Mouse (Mus musculus) heart, adult 9 months (tissue): ENCODE data around the gene Arl4d.

Experiments
- DNase-seq, 2 experiments: peaks; one replicate each; pipeline ENCODE4 v3.0.0; 2022; ENCODE audit warnings: low spot score in 2 of 2

Arl4d gene

DNA sequence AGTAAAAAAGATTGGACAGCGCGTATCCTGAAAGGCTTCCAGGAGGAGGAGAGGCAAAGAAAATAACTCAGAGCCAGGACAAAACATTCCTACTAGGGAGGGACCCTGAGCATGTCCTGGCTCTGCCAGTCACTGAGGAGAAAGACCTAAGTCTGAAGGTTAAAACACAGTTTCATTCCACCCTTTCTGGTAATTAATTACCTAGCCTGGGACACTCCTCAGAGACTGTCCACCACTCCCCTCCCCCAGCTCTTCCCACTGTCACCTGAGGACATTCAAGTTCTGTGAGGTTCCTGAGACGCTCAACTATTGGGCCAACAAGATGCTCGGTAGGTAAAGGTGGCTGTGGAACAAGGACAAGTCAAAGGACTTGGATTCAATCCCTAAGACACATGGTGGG lies 10.0 kb downstream of the Arl4d start:
- DNase-seq = no peak

DNA sequence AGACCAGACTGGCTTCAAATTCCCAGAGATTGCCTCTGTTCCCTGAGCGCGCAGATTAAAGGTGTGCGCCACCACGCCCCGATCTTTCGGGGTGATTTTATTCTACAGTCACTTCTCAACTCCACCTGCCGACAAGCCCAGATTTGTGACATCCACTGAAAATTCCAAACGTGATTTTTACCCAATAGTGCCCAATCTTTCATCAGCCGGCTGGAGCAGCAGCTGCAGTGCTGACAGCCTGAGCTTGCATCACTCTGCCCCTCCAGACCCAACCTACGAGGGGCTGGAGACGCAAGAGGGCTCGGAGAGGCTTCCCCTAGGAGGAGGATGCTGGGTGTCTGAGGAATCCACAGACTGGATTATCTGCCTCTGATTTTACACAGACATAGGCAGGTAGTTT lies 12.3 kb downstream of the Arl4d start:
- no peak for DNase-seq

DNA sequence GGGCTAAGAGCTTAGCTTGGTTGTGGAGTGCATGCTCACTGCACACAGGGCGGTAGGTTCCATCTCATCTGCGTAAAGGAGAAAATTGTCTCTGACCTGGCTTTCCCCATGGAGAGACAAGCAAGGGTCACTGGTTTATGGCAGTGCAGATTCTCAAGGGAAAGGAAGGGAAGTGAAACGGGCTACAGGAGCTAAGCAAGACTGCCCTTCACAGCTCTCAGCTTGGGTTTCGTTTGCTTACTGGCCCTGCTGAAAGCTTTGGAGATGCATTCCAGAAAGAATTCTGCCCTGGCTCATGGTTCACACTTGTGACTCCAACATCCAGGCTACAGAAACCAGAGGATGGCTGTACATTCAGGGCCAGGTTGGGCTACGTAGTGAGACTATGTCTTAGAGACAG lies 13.4 kb downstream of the Arl4d start:
- DNase-seq = no peak

DNA sequence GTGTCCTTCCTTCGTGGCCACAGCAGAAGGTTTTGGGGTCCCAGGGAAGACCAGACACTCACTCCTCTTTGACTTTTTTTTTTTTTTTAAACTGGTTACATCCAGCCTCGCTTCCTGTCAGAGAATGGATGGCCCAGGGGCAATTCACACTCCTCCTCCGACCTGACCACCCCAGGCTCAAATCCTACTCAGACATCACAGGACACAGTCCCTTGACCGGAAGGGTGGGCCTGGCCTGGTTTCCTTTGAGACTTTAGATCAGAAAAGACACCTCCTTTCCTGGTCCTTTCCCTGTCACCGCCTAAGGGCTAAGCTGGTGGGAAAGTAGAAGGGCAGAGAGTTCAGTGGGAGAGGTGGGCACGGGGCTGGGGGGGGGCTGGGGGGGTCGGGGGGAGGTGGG lies 14.6 kb downstream of the Arl4d start:
- peak; percentile 48 to 71 for DNase-seq

DNA sequence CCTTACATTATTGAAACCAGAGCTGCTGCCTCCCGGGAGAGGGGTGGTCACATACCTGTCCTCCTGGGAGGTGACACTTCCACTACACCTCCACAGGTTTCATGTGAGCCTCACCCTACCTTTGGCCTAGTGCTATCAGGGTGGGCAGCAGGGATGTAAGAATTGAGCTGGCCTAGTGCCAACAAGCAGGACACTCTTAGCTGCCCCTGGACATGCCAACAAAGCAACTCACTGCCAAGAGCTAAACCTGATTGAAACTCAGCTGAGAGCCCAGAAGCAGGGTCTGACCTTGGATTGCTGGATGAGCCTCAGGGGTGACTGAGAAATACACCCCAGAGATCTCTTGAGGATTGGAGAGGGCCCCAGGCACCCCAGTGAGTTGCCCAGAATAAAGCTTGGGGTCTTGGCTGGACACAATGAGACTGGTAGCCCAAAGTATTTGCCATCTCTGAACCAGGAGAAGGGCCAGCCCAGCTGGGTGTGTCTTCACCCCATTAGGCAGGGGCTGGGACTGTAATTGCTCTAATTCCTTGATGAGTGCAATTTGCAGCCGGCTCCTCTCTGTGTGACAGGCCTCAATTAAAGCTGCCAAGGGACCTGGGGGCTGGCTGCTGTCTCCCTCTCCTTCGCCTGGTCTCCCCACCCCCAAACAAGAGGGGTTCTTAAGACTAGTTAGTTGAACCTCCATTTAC lies 15.4 kb downstream of the Arl4d start:
- no peak for DNase-seq

DNA sequence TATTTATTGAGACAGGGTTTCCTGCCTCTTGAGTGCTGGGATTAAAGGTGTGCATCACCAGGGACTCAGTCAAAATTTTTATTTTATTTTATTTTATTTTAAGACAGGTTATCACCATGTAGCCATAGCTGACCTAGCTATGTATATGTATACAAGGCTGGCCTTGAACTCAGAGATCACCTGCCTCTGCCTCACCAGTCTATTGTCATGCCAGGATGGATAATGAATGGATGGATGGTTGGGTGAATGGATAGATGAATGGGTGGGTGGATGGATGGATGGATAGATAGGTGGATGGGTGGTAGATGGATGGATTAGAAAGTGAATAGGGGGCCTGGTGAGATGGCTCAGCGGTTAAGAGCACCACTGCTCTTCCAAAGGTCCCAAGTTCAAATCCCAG lies 16.6 kb downstream of the Arl4d start:
- no peak for DNase-seq

DNA sequence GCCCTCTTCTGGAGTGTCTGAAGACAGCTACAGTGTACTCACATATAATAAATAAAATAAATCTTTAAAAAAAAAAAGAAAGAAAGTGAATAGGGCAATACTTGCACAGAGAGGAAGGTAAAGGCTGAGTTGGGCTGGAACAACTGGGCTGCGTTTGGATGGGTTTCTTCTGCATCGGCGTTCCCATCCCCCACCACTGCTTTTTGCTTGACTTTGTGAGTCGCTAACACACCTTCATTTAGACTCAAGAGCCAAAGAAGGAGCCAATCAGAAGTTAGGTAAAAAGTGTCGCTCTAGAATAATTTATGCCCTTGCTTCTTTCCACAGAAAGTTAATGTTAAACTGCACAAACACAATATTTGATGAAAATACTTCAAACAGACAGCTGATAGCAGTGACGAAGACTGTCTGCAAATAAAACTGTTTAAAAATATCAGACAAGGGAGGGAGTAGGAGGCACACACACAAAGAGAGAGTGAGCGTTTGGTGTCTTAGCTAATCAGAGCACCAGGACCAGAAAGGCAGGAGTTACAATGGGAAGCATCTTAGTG lies 17.1 kb downstream of the Arl4d start:
- DNase-seq = no peak

DNA sequence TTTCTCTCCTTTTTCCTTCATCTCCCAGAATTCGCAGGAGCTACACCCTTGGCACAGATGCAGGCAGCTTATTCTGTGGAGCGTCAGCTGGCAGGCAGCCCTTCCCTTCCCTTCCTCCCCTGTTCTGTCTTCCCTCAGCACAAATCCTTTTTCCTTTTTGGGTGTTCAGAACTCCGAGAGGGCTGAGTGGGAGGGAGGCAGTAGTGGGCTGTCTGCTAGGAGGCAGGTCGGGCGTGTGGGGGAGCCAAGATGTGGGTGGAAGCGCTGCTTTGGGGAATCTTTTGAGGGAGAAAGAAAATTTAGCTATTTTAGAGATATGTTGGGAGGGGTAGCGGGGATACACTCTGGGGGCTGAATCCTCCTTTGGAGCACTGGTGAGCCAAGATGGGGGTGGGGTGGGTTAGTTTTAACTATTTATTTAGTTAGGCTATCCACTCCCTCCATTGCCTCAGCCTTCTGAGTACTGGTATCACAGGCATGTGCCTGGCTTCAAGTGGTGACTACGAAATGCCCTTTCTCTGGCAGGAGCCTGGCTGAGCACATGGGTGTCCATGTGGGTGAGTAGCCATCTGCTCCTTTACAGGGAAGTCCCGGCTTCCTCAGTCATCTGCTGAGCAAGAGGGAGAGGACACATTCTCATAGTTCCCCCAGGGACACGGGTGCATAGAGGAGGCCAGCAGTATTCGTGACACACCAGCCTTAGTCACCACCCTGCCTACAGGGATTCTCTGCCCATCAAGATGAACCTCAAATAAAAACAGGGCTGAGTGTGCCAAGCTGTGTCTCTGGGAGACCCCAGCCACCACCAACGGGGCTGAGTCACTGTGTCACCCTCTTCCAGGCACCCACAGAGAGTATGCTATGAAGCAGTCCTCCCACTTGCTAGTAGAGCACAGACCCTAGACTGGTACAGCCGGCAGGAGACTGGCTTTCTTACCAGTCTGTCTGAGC lies 22.3 kb downstream of the Arl4d start:
- peak; percentile 76 to 78 for DNase-seq

DNA sequence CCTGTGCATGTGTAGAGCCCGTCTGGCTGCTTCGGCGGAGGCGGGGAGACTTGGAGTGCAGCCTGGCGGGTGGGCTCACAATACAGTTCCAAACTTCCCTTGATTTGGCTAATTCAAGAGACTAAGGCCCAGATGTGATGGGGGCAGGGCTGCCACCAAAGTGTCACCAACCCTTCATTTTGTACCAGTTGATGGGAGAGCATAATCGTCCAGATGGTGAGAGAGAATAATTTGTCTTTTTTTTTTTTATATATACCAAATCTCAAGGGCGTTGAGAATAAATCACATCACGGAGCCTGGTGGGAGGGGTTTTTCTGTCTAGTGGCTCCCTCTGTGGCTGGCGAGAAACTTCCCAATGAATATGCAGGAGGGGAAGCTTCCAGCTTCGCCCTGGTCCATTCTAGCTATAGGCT lies 24.4 kb downstream of the Arl4d start:
- no peak for DNase-seq

DNA sequence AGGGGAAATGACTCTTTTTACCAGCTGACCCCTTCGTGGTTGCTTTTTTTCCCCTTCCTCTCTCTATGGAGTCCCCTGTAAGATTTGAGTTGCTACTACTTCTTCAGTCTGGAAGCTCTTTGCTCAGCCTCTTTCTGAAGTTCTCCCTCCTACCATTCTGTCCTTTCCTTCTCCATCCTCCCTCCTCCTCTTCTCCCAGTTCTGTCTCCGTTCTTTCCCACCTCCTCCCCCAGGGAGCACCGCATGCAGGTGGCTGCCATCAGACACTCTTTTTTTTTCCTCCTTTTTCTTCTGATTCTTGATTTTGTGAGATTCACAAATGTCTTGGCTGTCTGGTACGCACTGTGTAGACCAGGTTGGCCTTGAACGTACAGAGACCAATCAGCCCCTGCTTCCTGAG lies 25.0 kb downstream of the Arl4d start:
- no peak for DNase-seq

DNA sequence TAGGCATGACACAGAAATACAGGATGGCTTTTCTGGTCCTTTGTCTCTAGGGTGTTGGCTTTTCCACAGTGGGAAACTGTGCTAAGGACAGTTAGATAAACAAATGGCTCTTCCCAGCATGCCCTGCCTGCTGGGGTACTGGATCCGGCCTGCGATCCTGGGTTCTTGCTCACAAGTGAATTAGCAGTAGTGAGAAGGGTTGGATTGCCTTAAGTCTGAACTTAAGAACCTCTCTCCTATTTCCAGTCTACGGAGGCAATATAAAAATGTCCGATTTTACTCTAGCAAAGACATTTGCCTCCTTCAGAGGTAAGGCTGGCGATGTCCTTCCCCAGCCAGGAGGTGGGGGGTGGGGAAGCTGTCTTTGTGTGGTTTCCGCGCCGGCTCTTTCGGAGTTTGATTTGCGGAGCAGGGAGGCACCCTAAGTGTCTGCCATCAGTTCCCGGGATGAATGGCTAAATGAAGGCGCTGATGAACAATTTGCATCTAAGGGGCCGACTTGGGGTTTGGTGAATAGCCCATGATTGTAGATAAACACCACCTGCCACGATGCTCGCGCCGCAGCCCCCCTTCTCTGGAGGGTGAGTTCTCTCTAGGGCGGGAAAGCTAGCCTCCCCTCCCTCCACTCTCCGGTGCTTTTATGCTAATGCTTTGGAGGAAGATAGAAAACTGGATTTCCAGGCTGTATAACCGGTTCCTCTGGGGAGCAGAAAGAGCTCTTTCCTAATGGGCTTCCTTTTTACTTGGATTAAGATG lies 30.7 kb downstream of the Arl4d start:
- DNase-seq = no peak

DNA sequence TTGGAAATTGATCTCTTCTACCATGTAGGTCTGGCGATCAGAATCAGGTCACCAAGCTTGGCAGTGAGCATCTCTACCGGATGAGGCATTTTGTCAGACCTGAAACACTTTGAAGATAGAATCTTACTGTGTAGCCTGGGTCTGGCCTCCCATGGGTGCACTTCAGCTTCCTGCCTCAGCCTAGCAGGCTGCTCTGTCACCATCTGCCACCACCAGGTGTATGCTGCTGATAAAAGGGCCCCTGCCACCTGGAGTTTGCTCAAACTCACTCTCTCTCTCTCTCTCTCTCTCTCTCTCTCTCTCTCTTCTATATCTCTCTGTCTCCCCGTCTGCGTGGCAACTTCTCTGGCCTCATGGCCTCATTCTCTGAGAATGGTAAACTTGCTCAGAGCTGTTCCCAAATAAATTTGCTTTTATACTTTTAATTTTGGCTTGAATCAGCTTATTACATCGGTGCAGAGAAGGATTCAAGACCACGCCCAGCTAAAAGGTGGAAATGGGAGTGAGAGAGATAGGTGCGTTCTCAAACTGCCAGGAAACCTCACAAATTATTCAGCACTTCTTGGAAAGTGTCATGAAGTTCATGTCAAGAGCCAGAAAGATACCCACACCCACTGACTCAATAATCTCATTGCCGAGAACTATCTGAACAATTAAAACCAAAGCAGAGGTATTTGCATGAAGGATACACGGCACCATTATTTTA lies 32.0 kb downstream of the Arl4d start:
- DNase-seq = no peak

DNA sequence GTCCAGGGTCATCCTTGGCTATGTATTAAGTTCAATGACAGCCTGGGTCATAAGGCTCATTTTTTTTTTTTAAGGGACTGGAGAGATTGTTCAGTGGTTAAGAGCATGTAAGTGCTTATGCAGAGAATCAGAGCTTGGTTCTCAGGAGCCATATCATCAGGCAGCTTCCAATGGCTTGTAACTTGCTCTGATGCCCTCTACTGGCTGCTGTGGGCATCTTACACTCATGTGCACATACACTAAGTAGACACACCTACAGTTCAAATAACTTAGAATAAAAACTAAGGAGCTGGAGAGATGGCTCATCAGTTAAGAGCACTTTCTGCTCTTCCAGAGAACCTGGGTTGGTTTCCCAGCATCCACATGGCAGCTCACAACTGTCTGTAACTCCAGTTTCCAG lies 32.8 kb downstream of the Arl4d start:
- DNase-seq = no peak

DNA sequence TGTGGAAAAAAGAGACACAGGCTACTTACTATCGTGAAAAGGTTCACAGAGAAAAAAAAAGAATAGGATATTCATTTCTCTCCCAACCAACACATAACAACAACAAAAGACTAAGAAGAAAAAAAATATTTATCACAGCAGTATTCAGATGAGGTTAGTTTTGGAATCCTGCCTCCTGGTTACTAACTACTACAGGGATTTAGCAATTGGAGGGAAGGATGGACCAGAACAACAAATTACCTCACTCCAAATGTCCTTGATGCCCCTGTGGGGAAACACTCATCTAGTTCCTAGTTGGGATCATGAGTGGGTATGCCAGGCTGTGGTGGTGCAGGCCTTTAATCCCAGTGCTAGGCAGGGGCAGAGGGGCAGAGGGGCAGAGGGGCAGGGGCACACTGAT lies 34.2 kb downstream of the Arl4d start:
- no peak for DNase-seq

DNA sequence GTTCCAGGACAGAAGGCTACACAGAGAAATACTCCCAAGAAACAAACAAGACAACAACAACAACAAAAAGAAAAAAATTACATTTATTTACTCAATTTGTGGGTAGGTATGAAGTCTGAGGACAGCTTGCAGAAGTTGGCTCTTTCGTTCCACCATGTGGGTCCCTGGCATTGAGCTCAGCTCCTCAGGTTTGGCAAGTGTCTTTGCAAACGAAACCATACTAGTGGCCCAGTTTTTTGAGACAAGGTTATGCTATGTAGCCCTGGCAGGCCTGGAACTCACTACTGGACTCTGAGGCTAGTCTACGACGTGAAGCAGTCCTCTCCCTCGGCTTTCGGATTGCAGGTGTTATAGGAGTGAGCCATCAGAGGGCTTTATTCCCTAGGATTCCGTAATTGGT lies 34.6 kb downstream of the Arl4d start:
- no peak for DNase-seq

DNA sequence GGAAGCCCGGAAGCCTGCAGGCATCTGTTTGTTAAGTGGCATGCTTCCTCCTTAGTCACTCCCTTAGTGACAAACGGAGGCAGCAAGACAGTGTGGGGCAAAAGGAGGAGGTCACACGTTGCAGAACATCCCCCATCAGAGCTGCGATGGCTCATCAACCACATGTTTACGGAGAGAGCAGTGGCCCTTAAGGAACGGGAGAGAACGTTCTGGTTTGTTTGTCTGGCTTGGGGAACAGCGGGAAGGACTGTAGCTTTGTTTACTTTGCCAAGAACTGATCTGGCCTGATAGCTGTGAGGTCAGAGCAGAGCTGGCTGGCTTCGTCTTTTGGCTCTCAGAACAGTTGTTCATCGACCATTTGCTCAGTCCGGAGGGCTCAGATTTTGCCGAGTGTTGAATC lies 35.1 kb downstream of the Arl4d start:
- DNase-seq = peak; percentile 40 to 44

DNA sequence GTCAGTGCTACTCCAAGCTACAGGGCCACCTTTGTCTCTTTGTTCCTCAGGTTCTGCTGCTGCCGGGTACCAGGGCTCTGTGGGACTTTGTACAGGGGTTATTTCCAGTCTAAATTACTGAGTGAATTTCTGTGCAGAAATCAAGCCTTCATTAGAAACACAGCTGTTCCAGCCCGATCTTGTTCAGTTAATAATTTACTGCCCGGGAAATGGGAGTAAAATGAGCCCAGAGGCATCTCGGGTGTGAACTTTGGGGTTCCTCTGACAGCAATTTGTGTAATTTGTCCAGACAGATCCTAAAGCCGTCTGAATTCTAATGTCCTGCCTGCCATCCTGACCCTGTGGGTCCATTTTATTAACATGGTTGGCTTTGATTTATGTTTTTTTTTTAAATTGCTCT lies 38.7 kb downstream of the Arl4d start:
- DNase-seq = no peak

DNA sequence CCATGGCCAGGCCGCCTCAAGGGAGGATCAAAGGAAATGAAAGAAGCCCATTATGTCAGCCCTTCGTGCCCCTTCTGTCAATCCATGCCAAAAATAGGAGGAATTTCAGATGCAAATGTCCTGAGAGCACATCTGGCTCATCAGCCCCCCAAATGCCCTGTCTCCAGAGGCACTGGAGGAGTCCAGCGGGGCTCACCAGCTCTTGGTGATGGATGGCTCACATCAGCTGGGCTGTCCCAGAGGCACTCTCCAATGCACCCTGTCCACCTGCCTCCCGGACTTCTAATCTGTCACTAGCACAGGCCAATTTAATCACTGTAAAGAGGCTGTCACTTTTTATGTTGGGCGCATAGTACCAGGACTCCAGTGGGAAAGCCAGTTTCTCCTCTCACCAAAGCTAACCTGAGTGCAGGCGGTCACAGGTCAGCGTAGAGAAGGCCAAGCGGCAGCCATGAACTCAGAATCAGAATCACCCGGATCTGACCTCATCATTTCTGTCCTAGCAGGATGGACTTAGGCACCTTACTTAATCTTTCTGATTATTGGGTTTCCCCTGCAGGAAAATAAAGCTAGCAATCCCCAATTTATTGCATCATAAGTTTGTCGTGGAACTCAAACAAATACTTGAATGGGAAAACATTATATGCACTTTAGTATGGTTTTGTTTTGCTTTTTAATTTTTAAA lies 41.6 kb downstream of the Arl4d start:
- no peak for DNase-seq

DNA sequence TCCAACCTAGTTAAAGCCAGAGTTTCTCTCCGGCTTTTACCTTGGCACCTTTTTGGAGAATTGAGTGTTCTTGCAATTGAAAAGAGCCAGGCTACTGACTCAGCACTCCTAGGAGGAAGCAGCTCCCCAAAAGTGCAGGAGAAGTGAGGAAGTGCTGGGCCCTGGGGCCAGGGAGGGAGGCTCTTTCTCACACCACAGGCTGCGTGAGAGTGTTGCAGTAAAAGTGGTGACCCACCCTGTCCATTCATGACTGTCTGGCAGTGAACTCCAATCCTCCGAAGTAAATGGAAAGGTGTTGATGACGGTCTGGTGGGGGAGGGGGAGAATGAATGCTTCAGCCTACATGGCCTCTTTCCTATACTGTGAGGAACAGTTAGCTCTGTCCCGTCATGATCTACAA lies 43.1 kb downstream of the Arl4d start:
- DNase-seq = no peak

DNA sequence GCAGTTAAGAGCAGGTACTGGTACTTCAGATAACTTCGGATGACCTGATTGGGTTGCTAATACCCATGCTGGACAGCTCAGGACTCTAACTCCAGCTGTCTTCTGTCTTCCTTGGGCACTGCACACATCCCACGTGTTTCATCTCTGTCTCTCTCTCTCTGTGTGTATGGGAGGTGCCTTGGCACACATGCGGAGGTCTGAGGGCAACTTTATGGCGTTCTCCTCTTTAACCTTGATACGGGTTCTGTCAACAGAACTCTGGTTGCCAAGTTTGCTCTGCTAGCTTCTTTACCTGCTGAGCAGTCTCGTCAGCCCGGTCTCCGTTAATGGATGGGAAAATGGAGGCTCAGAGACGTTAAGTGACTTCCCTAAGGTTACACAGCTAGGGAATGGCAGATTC lies 47.5 kb downstream of the Arl4d start:
- no peak for DNase-seq

DNA sequence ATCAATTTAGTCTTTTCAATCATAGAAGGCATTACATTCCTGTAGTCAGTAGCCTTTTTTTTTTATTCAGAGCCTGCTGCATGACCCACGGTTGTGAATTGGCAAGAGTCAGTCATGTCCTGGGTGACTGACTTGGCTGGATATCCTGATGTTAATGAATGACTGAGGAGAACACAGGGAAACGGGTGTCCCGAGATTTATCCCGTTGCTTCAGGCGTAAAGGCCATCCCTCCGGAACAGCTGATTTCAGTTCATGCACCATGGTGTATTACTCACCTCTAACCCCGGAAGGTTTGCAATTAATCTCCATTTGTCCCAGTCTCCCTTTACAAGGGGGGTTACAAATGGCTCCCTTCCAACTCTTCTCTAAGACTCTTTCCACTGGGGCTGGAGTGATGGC lies 48.7 kb downstream of the Arl4d start:
- DNase-seq = no peak
